Mouse (Mus musculus) embryo, embryonic 9.5 days (tissue): ENCODE measurements at regions not wholly inside any gene's neighbourhood (a gene's known extent, or its start where the extent isn't known, plus 50 kb on each side); places are given as distances from the start of the nearest gene placed in this dataset.
"Not testable (repeated sequence)": the region's sequence is repeated elsewhere in the genome, so short reads cannot be mapped to it uniquely, and the experiment has no call there.

Experiments used
- DNase-seq: peaks from one replicate; pipeline ENCODE4 v3.0.0-alpha.2; 2017; ENCODE audit errors: extremely low spot score

DNA sequence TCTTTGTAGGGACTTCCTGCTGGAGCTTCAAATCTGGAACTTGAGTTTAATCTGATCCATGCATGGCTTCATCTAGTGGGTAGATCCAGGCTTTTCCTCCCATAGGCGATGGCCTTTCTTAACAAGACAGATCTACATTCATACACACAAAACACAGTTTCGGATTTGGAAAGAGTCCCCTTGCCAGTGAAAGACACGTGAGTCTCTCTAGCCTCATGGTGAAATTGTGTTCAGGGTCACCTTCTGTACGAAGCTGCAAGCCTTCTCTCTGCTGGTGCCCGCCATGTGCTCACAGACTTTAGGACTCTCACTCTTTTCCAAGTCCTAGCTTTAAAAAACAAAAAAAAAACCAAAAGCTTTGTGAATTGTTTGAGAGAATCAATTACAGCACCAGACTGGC, 51.4 kb upstream of the Dlx2 start:
- no peak for DNase-seq

DNA sequence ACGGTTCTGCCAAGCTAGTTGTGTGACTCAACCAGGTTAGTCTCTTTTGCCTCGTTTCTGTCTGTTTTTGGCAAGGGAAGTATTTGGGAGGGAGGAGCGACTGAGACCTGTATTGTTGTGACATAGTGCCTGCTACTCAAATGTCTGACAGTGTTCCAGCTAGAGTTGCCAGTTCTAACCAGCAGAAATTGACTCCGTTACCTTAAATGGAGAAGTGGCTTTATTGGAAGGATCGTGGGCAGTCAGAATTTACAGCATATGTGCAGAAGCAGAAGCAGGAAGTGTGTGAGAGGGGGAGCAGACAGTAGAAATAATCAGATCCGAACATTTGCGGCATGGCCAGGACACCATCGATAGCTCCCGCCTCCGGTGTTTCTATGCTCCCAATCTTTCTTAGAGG, 51.8 kb upstream of the Dlx2 start:
- DNase-seq, result no peak

DNA sequence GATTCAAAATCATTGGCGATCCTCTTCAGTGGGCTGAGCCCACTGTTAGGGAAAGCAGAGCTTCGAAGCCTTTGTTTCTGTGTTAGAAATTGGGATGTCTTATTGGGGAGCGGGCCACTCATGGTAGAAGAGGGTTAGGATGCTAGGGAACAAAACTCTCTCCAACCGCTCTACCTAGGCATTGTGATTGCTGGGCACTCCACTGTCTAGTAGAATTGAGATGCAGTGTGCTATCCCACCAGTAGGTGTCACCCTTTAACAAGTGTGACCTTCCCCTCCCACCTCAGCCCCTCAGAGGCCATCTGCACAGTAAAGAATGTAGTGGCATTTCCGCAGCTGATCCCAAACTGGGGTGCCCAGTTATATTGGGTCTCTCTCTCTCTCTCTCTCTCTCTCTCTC, 52.2 kb upstream of the Dlx2 start:
- peak; percentile 84 for DNase-seq

DNA sequence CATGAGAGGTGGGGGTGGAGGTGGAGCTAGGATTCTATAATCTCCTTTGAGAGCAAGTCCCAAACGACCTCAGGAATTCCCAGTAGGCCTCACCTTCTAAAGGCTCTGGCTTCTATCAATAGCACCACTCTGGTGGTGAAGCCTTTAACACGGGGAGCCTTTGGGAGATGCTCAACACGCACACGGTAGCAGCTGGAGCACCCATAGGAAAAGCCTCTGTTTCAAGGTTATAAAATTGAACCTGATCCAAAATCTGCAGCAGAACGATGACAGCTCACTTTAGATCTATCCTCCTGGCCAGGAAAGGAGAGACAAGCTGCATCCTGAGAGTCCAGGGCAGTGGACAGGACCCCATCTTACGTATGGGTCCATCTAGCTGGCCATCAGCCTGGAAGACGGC, 53.7 kb upstream of the Dlx2 start:
- no peak for DNase-seq

DNA sequence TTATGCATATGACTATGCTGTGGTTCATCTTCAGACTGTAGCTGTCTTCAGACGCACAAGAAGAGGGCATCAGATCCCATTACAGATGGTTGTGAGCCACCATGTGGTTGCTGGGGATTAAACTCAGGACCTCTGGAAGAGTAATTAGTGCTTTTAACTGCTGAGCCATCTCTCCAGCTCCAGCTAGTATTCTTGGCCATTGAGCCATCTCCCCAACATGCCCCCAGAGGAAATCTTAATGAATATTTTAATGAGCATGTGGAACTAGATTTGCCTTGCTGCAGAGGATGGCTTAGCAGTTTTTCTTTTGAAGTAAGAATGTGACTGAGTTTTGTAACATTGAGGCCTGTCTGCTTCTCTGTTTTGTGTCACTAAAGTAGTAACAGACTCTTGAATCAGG, 54.4 kb upstream of the Dlx2 start:
- no peak for DNase-seq

DNA sequence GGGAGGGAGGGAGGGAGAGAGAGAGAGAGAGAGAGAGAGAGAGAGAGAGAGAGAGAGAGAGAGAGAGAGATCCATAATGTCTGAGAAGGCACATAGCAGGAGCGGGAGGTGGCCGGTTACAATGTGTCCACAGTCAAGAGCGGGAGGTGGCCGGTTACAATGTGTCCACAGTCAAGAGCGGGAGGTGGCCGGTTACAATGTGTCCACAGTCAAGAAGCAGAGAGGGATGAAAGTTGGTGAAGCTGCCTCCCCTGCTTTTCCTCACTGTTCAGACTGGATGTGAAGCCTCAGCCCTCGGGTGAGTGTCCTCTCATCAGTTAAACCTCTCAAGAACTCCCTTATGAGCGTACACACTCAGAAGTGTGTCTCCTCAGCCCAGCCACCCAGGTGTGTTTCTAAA, 57.2 kb upstream of the Dlx2 start:
- DNase-seq, result not testable (repeated sequence)

DNA sequence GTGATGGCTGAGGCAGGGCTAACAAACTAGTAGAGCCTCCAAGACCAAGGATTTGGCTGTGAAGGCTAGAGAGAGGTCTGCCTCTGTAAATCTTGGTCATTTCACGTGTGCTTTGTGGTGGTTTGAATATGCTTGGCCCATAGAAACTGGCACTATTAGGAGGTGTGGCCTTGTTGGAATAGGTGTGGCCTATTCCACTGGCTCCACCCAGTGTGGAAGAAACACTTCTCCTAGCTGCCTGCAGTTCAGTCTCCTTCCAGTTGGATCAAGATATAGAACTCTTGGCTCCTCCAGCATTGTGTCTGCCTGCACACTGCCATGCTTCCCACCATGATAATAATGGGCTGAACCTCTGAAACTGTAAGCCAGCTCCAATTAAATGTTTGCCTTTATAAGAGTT, 59.1 kb upstream of the Dlx2 start:
- no peak for DNase-seq

DNA sequence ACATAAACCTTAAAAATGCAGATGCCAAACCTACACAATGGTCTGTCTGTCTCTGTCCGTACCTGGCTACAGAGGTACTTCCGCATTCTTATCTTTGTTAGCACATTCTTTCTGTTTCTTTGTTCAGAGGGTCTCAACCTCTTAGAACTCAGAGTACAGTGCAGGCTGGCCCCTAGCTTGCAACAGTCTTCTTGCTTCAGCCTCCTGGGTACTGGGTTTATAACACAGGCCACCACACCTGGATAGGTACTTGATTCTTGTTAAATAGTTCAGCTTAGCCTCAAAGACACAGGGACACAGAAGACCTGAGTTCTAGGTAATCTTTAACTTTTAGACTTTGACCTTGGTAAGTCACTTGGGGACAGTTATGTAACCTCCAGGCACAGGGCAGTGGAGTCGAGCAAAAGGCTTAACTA, 60.5 kb upstream of the Dlx2 start:
- no peak for DNase-seq

DNA sequence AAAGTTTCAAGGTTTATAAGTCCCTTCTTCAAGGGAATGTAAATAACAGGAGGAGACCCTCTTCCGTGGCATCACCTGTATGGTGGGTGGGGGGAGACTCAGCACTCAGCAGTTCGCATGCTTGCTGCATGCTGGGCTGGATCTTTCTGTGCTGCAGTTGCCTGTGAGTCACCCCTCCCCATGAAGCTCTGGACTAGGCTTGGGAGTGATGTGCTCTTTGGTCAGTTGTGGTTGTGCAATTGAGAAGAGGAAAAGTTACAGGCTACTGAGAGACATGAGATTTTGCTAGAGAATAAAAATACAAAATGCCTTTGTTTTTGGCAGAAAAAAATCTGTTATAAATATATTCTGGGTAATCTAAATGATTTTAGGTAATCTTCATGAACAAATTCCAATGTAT, 66.7 kb upstream of the Dlx2 start:
- no peak for DNase-seq

DNA sequence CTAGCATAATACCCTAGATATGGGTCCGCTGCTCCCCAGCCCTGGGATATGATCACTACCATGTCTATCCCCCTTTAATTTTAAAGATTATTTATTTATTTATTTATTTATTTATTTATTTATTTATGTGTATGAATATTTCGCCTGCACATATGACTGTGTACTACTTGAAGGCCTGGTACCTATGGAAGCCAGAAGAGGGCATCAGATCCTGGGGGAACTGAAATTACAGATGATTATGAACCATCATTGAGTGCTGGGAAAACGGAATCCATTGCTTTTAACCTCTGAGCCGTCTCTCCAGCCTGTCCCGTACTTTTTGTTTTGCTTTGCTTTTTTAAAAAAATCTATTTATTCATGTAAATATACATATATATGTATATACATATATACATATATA, 70.0 kb upstream of the Dlx2 start:
- no peak for DNase-seq

DNA sequence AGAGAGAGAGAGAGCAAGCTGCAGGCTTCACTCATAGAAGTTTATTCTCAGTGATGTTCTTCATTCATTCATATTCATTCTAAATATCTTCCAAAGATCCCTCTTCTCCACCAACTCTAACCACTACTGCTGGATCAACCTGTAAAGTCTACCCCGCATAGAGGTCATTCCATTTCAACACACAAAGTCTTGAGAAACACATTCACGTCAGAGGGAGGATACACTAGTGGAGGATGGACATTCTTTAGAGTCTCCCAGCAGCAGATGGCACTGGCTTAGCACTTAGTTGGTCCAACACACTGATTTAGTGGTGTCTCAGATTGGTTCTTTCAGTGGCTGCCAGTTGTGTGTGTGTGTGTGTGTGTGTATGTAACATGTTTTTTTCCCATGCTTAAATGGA, 74.9 kb upstream of the Dlx2 start:
- no peak for DNase-seq

DNA sequence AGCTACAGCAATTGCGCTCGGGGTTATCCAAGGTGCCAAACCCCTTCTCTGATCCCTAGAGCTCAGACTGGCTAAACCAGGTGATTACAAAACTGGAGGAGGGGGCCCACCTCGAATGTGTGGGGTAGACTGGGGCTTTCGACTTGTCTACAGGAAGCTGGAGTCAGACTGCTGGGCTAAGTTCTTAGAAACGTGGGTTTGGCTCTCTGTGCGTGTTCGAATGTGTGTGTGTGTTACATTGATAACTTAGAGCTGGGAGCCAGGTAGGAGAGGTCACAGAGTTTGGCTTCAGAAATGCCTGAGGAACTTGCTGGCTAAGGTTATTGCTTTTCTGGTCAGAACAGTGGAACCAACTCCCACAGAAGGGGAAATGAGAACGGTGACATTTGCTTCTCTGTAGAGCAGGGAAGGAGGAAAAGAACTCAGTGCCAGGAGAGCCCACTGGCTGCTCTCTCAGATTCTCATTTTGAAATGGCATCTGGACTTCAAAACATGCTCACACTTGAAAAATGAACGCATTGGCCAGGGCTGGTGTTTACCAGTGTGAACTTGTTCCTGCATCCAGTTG, 76.1 kb upstream of the Dlx2 start:
- DNase-seq, result no peak

DNA sequence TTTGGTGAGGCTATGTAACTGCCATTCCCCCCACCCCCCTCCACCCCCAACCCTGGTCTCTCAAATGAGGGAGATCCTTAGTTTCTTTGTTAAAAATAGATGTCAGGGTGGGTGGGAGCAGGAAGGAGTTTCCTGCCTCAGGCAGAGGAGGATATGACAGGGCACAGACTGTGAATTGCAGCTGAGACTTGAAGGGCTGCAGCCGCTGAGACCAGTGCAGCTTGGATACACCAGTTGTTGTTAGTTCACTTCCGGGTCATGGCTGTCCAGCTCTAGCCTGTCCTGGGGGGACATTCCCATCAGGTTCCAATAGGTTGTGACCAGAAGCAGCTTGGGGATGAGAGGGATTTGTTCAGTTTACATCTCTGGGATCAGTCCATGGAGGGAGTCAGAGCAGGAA, 76.6 kb upstream of the Dlx2 start:
- no peak for DNase-seq

DNA sequence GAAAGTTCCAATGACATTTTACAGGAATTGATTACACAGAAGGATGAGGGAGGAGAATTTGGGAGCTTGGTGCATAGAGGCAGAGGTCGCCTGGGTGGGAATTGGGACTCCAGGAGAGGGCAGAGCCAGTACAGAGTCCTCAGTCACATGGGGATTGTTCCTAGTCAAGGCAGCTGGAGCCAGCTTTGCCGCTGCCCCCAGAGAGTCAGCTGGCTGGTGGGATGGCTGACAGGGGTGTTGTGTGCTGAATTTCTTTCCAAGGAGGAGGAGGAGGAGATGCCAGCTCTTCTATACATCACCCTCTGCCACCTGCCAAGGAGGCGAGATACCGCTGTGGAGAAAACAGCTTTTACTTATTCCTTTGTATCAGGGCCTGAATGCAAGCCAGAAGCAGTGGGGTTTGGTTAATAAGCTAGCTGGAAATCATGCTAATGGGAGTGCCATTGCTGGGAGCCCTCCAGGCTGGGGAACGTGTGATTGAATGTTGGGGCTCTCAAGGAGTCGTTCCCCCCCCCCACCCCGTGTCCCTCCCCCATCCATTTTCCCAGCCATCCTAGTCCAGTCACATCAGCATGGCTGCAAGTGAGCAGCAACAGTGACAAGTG, 78.8 kb upstream of the Dlx2 start:
- DNase-seq, result no peak

DNA sequence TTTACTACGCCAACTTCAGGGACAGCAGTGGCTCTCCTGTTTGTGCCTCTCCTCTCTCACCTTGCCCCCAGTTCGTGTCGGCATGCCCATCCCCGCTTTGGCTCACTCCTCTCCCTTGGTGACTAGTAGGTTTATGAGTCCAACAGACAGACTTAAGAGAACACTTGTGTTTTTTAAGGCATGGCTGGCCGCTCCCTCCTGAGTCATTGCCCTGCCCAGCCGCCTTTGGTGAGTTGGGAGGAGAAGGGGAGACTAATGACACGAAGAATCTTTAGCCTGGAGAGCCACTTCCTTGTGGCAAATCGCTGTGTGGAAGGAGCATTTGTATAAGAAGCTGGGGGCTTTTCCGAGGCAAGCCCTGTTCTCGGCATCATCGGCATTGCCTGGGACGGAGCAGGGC, 79.8 kb upstream of the Dlx2 start:
- DNase-seq, result no peak

DNA sequence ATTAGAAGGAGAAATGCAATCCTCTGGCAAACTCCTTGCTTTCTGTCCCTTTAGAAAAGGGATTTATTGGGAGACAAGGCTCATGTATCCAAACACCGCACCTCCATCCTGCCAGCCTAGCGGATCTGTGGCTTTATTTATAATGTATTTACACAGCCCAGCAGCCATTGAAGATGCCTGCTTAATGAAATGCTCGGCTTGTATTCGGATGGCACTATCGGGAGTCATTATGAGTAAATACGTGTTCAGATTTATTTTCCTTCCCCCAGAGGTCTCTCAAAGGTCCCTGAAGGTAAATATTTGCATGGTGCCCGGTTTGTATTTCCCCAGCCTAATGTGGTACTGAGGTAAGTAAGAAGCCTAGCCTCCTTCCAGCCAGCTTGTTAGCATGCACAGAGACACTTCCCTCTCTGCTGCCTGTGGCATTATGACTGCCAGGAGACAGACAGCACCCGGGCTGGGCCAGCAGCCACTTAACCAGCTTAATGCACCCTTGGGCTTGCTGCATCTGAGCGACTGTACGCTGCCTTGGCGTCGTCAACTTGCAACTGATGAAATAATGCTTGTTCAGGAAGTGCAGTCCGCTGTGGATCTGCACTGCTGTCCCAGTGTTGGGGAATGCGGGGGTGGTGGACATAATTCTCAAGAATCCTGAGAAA, 80.7 kb upstream of the Dlx2 start:
- peak; percentile 25 for DNase-seq

DNA sequence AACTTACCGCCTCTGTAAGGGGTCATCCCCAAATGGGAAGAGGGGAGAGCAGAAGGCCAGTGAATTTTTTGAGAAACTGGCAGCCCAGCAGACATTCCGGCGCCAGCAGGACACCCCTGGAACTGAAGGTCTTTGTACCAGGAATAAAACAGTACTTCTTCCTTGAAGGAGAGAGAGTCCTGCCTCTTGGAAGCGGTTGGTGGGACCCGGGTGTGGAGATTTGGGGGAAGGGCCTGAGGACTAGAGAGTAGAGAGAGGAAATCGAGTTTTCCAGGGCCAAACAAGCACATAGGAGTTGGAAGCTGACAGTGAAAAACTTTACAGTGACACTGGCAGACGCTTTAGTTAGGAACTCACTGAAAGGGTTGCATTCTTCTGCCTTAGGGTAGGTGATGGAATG, 82.3 kb upstream of the Dlx2 start:
- DNase-seq, result peak; percentile 52

DNA sequence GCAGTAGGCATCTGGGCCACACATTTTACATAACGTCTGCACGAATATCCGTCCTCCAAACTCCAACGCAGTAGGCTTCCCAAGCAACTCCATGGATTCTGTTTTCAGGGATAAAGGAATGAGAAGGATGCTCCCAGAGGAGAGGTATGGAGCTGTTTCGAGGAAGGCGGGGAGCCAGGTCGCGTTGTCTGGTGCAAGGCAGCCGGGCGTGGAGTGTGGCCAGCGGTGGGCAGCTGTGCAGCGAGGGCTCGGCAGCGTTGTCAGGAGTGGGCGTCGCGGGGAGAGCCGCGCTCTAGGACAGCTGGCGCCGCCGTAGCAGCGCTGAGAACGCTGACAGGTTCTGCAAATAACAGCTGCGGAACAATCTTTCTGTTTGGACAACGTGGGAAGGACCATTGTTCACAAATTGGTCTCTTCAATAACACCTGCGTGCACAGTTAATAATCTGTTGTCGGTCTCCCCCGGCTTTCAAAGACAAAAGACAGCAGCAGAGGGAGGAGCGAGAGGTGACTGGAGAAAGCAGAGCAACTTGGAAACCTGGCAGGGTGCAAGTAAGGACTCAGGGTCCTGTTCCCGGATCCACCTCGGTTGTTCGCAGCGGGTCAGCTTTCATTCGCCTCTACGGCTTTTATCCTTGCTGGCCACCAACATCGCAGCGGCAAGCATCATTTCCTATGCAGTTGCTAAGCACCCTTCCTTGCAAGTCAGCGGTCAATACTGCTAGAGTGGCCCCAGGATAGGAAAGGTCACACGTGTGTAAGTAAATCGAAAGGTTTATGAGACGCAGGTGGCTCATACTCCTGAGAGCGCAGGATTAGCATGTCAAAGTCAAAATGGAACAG, 83.0 kb upstream of the Dlx2 start:
- DNase-seq, result peak; percentile 59

DNA sequence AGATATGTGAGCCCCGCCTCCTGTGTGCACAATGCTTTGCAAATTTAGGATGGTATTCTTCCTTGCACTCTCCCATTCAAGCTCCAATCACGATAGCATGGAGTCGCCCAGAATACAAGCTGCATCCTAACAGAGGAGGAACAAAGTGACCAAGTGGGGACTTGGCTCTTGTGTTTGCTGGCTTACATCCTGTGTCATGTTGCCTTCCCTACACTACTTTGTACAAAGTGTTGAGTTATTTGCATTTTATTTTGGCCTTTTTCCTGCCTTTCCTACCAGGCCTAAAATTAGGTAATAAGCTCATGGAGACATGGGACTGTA, 83.5 kb upstream of the Dlx2 start:
- no peak for DNase-seq

DNA sequence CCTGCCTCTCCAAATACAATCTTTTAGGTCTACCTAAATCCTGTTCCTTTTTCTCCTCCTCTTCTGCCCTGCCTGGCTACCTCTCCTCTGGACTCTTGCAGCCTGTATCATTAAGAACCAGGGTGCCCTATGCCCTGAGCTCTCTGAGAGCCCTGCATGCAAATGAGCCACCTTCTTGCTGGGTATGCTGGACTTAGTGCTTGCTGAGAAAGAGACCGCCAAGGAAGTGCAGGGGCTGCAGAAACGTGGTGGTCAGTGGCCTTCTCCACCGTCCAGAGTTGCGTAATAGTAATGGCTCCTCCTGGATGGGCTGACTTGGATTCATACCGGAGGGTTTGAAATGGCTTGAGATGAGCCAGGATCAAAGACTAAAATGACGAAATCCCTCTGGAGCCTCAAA, 86.9 kb upstream of the Dlx2 start:
- DNase-seq, result no peak

DNA sequence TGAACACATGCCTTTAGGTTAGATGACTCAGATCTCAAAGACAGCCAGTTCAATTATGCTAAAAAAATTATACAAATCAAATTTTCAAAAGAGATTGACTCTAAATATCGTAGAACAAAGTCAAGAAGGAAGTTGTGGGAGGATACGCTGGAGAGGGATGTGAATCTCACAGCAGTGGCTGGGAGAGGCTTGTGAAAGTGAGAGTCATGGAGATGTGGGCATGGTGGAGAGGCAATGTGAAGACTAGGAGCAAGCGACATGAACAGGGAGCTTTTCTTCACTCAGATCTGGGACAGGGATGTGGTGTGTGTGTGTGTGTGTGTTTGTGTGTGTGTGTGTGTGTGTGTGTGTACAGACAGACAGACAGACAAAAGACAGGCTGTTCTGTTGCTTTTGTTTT, 87.9 kb upstream of the Dlx2 start:
- DNase-seq, result no peak

DNA sequence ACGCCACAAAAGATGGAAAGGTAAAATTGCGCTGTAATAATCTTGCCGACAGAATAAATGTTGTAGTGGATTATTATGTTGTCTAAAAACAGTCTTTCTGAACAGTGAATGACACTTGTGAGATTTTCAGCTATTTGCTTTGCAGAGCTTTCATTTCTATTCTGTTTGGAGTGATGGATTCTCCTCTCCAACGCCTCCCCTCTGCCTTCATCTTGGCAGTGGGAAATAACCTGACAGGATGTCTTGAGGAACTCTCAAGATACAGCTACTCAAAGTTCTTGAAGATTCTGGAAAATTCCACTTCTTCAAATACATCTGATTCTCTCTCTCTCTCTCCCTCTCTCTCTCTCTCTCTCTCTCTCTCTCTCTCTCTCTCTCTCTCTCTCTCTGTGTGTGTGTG, 89.6 kb upstream of the Dlx2 start:
- no peak for DNase-seq

DNA sequence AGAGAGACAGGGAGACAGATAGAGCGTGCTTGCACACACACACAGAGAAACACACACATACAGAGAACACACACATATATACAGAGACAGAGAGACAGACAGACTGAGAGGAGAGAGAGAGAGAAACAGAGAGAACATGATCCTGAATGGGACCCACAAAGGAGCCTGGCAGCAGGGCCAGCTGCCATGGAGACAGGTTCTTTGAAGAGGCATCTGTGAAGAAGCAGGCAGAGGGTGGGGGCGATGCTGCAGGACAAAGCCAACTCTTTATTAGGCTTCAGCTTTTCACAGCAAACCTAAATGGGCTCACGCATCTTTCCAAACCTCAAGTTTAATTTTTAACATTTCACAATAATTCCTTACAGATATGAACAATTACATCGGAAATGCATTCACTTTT, 90.0 kb upstream of the Dlx2 start:
- peak; percentile 43 for DNase-seq
